Mouse (Mus musculus) NIH3T3 (cell line): ENCODE data around the gene Rad51c.
A peak's percentile ranks its signal among the peaks of the same experiment; 100 is the strongest.
"Not testable (repeated sequence)": the region's sequence is repeated elsewhere in the genome, so short reads cannot be mapped to it uniquely, and the experiment has no call there.

Experiments
- DNase-seq: peaks from one replicate; pipeline ENCODE4 v3.0.0-alpha.2; 2012; ENCODE audit warnings: low read depth

Rad51c gene

DNA sequence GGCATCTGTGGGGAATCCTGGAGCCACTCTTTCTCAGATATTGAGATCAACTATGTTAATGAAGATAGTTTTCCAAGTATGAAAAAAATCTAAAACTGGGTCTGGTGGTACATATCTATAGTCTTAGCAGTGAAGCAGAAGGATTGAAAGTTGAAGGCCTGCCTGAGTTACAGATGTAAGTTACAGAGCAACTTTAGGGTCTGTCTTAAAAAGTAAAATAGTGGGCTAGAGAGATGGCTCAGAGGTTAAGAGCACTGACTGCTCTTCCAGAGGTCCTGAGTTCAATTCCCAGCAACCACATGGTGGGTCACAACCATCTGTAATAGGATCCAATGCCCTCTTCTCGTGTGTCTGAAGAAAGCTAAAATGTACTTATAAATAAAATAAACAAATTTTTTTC lies 27.7 kb upstream of the Rad51c start:
- no peak for DNase-seq

DNA sequence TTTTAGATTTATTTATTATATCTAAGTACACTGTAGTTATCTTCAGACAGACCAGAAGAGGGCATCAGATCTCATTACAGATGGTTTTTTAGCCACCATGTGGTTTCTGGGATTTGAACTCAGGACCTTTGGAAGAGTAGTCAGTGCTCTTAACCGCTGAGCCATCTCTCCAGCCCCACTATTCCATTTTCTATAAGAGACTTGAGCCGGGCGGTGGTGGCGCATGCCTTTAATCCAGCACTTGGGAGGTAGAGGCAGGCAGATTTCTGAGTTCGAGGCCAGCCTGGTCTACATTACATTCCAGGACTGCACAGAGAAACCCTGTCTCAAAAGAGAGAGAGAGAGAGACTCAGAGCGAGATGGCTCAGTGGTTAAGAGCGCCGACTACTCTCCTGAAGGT lies 27.1 kb upstream of the Rad51c start:
- not testable (repeated sequence) for DNase-seq

GRCm38 (mm10) chr11:87430374-87430773 lies 25.6 kb upstream of the Rad51c start:
- no peak for DNase-seq

GRCm38 (mm10) chr11:87429363-87429762 lies 24.6 kb upstream of the Rad51c start:
- DNase-seq: no peak

- DNase-seq: no peak
Measured at GRCm38 (mm10) chr11:87428051-87428673, 23.4 kb upstream of the Rad51c start.

DNA sequence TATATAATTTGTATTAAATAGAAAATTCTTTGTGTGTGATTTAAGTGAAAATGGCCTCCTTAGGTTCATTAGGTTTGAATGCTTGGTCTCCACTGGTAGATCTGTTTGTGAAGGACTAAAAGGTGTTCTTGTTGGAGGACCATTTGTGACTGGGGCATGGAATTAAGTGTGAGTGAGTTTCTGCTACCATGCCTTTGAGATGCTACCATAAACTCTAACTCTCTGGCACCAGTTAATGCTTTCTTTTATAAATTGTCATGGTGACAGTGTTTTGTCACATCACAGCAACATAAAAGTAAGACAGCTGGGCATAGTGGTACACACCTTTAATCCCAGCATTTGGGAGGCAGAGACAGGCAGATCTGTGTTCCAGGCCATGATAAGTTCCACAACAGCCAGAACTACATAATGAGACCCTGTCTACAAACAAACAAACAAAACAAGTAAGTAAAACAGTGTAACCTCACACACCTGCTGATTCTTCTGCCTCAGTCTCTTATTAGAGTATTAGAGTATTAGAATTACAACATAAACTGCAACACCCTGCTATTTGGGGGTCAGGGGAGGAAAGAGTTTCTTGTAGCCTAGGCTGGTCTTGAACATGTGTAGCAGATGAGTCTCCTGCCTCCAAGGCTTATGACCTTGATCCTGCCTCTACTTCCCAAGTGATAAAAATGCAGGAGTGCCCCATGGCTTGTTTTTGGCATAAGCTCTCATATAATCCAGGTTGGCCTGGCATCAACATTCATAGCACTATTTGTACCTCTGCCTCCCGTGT lies 22.7 kb upstream of the Rad51c start:
- no peak for DNase-seq

DNA sequence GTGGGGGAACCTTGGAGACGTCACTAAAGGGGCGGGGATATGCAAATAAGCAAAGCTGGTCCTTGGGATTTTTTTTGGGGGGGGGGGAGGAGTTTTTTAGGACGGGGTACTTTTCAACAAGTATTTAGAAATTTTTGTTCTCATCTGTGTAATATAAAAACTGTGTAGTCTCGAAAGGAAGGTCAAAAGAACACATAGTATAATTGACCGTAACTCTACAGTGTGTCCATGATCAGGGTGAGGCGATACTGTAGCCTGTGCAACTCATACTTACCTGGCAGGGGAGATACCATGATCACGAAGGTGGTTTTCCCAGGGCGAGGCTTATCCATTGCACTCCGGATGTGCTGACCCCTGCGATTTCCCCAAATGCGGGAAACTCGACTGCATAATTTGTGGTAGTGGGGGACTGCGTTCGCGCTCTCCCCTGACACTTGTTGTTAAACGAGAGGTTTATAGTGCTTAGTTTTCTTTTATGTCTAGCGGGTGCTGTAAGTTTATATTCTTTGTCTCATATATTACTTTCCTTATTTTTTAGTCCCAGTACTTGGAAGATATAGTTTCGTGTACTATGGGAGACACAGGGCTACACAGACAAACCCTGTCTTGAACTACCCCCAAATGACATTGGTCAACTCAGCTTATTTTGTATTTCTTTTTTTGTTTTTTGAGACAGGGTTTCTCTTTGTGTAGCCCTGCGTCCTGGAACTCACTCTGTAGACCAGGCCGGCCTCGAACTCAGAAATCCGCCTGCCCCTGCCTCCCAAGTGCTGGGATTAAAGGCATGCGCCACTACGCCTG lies 21.9 kb upstream of the Rad51c start:
- DNase-seq: peak; percentile 86

- no peak for DNase-seq
Measured at GRCm38 (mm10) chr11:87426121-87426449, 21.3 kb upstream of the Rad51c start.

- peak; percentile 66 for DNase-seq
Measured at GRCm38 (mm10) chr11:87423551-87424325, 19.0 kb upstream of the Rad51c start.

DNA sequence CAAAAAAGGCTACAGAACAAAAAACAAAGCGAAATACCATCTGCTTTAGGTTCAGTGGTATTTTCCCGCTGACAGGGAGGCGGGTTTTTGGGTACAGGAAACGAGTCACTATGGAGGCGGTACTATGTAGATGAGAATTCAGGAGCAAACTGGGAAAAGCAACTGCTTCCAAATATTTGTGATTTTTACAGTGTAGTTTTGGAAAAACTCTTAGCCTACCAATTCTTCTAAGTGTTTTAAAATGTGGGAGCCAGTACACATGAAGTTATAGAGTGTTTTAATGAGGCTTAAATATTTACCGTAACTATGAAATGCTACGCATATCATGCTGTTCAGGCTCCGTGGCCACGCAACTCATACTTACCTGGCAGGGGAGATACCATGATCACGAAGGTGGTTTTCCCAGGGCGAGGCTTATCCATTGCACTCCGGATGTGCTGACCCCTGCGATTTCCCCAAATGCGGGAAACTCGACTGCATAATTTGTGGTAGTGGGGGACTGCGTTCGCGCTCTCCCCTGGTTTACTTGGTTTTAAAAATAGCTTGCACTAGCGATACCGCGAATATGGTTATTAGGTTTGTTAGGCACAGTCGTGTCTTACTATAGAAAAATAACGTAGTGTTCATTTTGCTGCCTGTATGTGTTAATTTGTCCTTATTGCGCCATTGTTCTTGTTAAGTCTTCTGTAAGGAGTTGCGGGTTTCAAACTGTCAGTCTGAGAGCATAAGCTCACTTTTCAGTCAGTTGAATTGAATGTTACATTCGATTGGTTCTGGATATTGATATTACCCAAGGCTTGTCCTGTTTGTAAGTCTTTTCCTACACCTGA lies 18.0 kb upstream of the Rad51c start:
- DNase-seq: peak; percentile 93

GRCm38 (mm10) chr11:87421760-87422201 lies 17.0 kb upstream of the Rad51c start:
- DNase-seq: no peak

DNA sequence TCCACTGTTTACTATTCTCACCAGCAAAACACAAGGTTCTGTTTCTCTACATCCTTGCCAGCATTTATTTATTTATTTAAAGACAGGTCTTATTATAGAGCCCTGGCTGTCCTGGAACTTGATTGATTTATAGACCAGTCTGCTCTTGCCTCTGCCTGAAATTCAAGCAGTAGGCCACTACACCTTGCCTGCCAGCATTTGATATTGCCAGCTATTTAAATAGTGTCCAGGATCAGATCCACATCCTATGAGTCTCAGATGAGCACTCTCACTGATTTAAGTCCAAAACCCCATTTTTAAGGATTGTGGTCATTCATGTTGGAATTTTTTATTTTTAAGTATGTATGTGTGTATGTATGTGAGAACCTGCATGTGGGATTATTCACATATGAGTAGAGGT lies 16.1 kb upstream of the Rad51c start:
- no peak for DNase-seq

- DNase-seq: no peak
Measured at GRCm38 (mm10) chr11:87416120-87416519, 11.4 kb upstream of the Rad51c start.

DNA sequence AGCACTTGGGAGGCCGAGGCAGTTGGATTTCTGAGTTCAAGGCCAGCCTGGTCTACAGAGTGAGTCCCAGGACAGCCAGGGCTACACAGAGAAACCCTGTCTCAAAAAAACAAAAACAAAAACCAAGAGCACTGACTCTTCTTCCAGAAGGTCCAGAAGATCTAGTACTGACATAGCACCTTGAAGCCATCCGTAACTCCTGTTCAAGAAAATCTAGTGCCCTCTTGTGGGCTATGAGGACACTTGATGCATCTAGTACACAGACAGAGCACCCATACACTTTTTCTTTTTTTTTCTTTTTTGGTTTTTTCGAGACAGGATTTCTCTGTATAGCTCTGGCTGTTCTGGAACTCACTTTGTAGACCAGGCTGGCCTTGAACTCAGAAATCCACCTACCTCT lies 8.7 kb upstream of the Rad51c start:
- peak; percentile 56 for DNase-seq

- DNase-seq: peak; percentile 100
Measured at GRCm38 (mm10) chr11:87404111-87404853, 472 bp downstream of the Rad51c start.

DNA sequence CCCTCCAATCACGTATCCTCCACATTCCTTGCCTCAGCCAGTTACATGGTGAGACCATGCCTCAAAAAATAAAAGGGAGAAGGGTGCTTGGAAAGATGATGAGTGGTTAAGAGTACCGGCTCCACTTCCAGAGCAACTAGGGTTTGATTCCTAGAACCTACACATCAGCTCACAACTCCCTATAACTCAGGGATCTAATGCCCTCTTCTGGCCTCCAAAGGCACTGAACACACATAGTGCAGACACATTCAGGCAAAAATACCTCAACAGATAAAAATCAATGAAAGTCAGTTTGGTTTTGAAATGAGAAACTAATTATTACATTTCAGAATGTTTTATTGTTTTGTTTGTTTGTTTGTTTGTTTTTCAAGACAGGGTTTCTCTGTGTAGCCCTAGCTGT lies 6.4 kb downstream of the Rad51c start:
- peak; percentile 14 for DNase-seq

- DNase-seq: peak; percentile 76
Measured at GRCm38 (mm10) chr11:87393855-87394254, 10.9 kb downstream of the Rad51c start.

GRCm38 (mm10) chr11:87385676-87386075 lies 19.1 kb downstream of the Rad51c start:
- DNase-seq: no peak

- DNase-seq: no peak
Measured at GRCm38 (mm10) chr11:87384551-87384950, 20.2 kb downstream of the Rad51c start.

DNA sequence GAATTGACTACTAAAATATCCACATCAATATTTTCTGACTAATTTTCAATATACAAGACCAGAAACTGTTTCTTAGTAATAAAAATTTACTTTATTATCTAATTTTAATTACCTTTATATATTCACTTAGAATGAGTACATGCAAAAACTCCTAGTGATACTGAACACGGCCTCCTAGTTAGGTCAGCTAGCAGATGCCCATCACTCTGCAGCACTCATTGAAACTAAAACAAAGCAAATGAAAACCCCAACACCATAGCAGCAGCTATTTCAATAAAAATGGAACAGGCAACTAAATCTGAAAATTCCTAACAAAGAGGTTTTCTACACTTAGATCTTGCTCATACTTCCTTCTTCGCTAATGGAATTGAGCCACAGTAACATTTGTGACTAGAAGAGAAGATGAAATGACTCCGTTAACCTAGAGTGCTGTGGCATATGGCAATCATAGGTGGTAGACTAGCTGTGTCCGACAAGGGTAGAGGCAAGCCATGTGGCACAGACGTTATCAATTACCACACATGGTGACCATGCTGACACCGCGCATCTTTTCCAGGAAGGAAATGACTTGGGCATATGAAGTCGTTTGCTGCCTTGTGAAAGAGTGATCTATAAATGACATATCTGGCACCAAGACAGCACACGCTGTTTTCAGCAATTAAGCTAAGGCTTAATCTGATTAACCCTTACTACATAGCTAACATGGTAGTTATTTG lies 36.7 kb downstream of the Rad51c start:
- DNase-seq: no peak
